11 mouse cellular contexts compared by ENCODE assay signal in the genomic region with DNA sequence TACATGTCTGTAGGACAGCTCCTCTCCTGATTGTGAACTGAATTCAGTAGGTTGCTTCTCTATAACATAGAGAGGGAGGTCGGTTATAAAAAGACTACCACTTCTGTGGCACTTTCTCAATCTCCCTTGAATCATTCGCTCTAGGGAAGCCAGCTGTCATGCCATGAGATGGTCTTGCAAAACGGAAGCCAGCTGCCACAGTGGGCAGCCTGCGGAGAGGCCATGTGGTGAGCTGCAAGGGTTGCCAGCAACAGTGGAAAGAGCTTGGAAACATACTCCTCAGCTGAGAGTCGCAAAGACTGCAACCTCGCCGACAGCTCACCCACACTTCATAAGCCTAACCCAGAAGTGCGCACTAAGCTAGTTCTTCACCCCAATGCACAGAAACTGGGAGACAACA. TPM values are rescaled to one million over a fixed set of nuclear protein-coding genes. Genes with fewer than 3 reads are reported as not detected.
DNase-seq lines count a peak whose midpoint lies in the region; ATAC-seq lines count a peak whose summit lies in the region.
"Had no signal": no experiment of that assay in that cellular context is flagged by ENCODE, and none has a peak within 500 bp of the region (broad histone marks: within the 10 kb centered on the region; RNA-seq: fewer than 3 reads in every experiment).

No protein-coding gene starts in this region.

- no peak overlapping the region for H3K4me3 ChIP-seq in forebrain, embryonic 12.5 days (replicated peaks)
- no peak overlapping the region for H3K4me3 ChIP-seq in forebrain, embryonic 10.5 days
- H3K4me3 ChIP-seq: liver, embryonic 15.5 days; megakaryocyte, embryonic 14.5 days had no signal

- H3K36me3 ChIP-seq in forebrain, embryonic 12.5 days (replicated peaks), result no peaks in the 10 kb centered on the region
- H3K36me3 ChIP-seq in forebrain, embryonic 10.5 days (replicated peaks), result no peaks in the 10 kb centered on the region
- H3K36me3 ChIP-seq: liver, embryonic 15.5 days had no signal

- 81% methylated on average over 8 of the region's 8 CpGs for WGBS in forebrain, embryonic 12.5 days
- 77% methylated on average over 8 of the region's 8 CpGs for WGBS in forebrain, embryonic 10.5 days

- no peak overlapping the region for H3K4me2 ChIP-seq in forebrain, embryonic 12.5 days
- H3K4me2 ChIP-seq: liver, embryonic 15.5 days had no signal

- H3K4me1 ChIP-seq in forebrain, embryonic 12.5 days, result no peaks in the 10 kb centered on the region
- H3K4me1 ChIP-seq in forebrain, embryonic 10.5 days, result no peaks in the 10 kb centered on the region
- H3K4me1 ChIP-seq: liver, embryonic 15.5 days; megakaryocyte, embryonic 14.5 days had no signal

- 0 out of 2 replicates have a peak, but pooled peaks have one; percentile 23 for ATAC-seq in forebrain, embryonic 12.5 days (ENCODE audit: low FRiP score)

- no peak for DNase-seq in forebrain, embryonic 10.5 days (ENCODE audit: extremely low spot score, low spot score)
- DNase-seq in right cerebral cortex, adult 18-20 months, result peak; percentile 67
- no peak for DNase-seq in right cerebral cortex, postnatal 14 days
- peak; percentile 17 for DNase-seq in gastrocnemius, postnatal 25 days
- DNase-seq in skeletal muscle tissue, adult 2 months (ENCODE audit: low read depth, low spot score), result peak; percentile 4
- no peak for DNase-seq in heart, postnatal 14 days
- DNase-seq in heart, adult 8-10 months (ENCODE audit: low spot score), result no peak
- DNase-seq: heart, postnatal 4 days had no signal

- no peaks in the 10 kb centered on the region for H3K9me3 ChIP-seq in forebrain, embryonic 12.5 days
- H3K9me3 ChIP-seq in forebrain, embryonic 10.5 days, result no peaks in the 10 kb centered on the region
- H3K9me3 ChIP-seq: liver, embryonic 15.5 days had no signal

- no peak overlapping the region for H3K27ac ChIP-seq in forebrain, embryonic 12.5 days
- H3K27ac ChIP-seq in forebrain, embryonic 10.5 days, result no peak overlapping the region
- H3K27ac ChIP-seq: liver, embryonic 15.5 days had no signal

- intact Hi-C loops in heart, postnatal 14 days (cut with DNase I), result no loop called here

- H3K27me3 ChIP-seq in forebrain, embryonic 12.5 days, result no peaks in the 10 kb centered on the region
- H3K27me3 ChIP-seq in forebrain, embryonic 10.5 days (ENCODE audit: poor library complexity, severe bottlenecking), result no peaks in the 10 kb centered on the region
- H3K27me3 ChIP-seq: liver, embryonic 15.5 days; megakaryocyte, embryonic 14.5 days had no signal

- H3K9ac ChIP-seq in forebrain, embryonic 12.5 days, result no peak overlapping the region
- H3K9ac ChIP-seq: liver, embryonic 15.5 days had no signal

RNA-seq across cellular contexts. Expression of gene Cdh20, which starts 13.8 kb away (rescaled TPM):
- 0.70 and 0.78 TPM in 2 replicates for polyA plus RNA-seq in forebrain, embryonic 12.5 days (2016; fragmentation: Nextera tagmentation; extraction: Ambion mirVana)
- 1.7 and 1.9 TPM in 2 replicates for polyA plus RNA-seq in forebrain, embryonic 10.5 days (2016; fragmentation: Nextera tagmentation; extraction: Ambion mirVana)
- under 1 TPM in 1 of 2 experiments, not detected in 1; 0.08 TPM for total RNA-seq in gastrocnemius, postnatal 25 days (2021)
- 1 to 10 TPM; 1.1 to 1.2 TPM for total RNA-seq in heart, postnatal 14 days (2021)
- total RNA-seq in heart, adult 8-10 months (2022), result 1 to 10 TPM in 1 of 4 experiments, under 1 TPM in 3; 0.52 to 1.6 (median 0.65) TPM
- polyA plus RNA-seq: liver, embryonic 15.5 days had no signal

Comparison
In these comparisons a context has a peak if more than half of its experiments do, and no peak if none do; other contexts are left out.
1. DNase-seq: peak in right cerebral cortex, adult 18-20 months (single experiment), gastrocnemius, postnatal 25 days (single experiment) and skeletal muscle tissue, adult 2 months (single experiment); none in forebrain, embryonic 10.5 days (single experiment), right cerebral cortex, postnatal 14 days (single experiment), heart, postnatal 14 days (0 of 2) and heart, adult 8-10 months (single experiment).